Mouse (Mus musculus) E14TG2a.4 (cell line): ENCODE measurements around the gene Acoxl.

ENCODE experiments used
- CTCF ChIP-seq: conservative IDR thresholded peaks from 2 replicates; pipeline ENCODE4 v1.5.1; 2014; ENCODE audit warnings: low read length
- POU5F1 ChIP-seq: IDR thresholded peaks from 2 replicates; pipeline ENCODE4 v1.6.1; 2014; ENCODE audit warnings: low read length, borderline replicate concordance

- TF ChIP-seq CTCF: no peak
- TF ChIP-seq POU5F1: no peak
These were observed 257.4 kb downstream of the Acoxl start for GRCm38 (mm10) chr2:128096070-128096469.
